25 mouse cellular contexts compared by ENCODE assay signal in genomic region chr6:77783342-77783741, GRCm38 (mm10).
DNase-seq lines count a peak whose midpoint lies in the region; ATAC-seq and TF ChIP-seq lines count a peak whose summit lies in the region.
"Had no signal": no experiment of that assay in that cellular context is flagged by ENCODE, and none has a peak within 500 bp of the region (broad histone marks: within the 10 kb centered on the region; RNA-seq: fewer than 3 reads in every experiment).

No protein-coding gene starts in this region.

- no peak overlapping the region for H3K27ac ChIP-seq in lung, embryonic 14.5 days (ENCODE audit: low read depth)
- H3K27ac ChIP-seq in hindbrain, embryonic 13.5 days = 0 out of 2 replicates have a peak overlapping the region, but pooled peaks have one; percentile 44
- no peak overlapping the region for H3K27ac ChIP-seq in neural tube, embryonic 13.5 days (replicated peaks)
- H3K27ac ChIP-seq: forebrain, embryonic 13.5 days; kidney, postnatal 0 days; liver, embryonic 12.5 days; macrophage had no signal

- no peak for TF ChIP-seq POLR2A in brain, embryonic 14.5 days (IDR thresholded peaks at IDR 0.05; ENCODE audit: borderline replicate concordance, extremely low read depth, insufficient read depth, insufficient read length, poor library complexity, severe bottlenecking)

- H3K9me3 ChIP-seq in lung, embryonic 14.5 days (ENCODE audit: low read depth, low read length) = no peaks in the 10 kb centered on the region
- H3K9me3 ChIP-seq in hindbrain, embryonic 13.5 days = no peaks in the 10 kb centered on the region
- H3K9me3 ChIP-seq in neural tube, embryonic 13.5 days = no peaks in the 10 kb centered on the region
- H3K9me3 ChIP-seq: forebrain, embryonic 13.5 days; heart, embryonic 12.5 days; liver, embryonic 12.5 days had no signal

- H3K4me3 ChIP-seq in lung, embryonic 14.5 days (ENCODE audit: low read depth, low read length) = no peak overlapping the region
- no peak overlapping the region for H3K4me3 ChIP-seq in hindbrain, embryonic 13.5 days
- no peak overlapping the region for H3K4me3 ChIP-seq in neural tube, embryonic 13.5 days
- H3K4me3 ChIP-seq: forebrain, embryonic 13.5 days; heart, embryonic 12.5 days; liver, embryonic 12.5 days had no signal

- no peaks in the 10 kb centered on the region for H3K27me3 ChIP-seq in lung, embryonic 14.5 days (ENCODE audit: insufficient read depth, low read length)
- H3K27me3 ChIP-seq in hindbrain, embryonic 13.5 days = no peaks in the 10 kb centered on the region
- no peaks in the 10 kb centered on the region for H3K27me3 ChIP-seq in neural tube, embryonic 13.5 days
- H3K27me3 ChIP-seq: forebrain, embryonic 13.5 days; heart, embryonic 12.5 days; liver, embryonic 12.5 days had no signal

- no peaks in the 10 kb centered on the region for H3K36me3 ChIP-seq in lung, embryonic 14.5 days (ENCODE audit: insufficient read depth)
- no peaks in the 10 kb centered on the region for H3K36me3 ChIP-seq in hindbrain, embryonic 13.5 days
- no peaks in the 10 kb centered on the region for H3K36me3 ChIP-seq in neural tube, embryonic 13.5 days
- H3K36me3 ChIP-seq: heart, embryonic 12.5 days; liver, embryonic 12.5 days had no signal

- 41% methylated on average over 3 of the region's 3 CpGs for WGBS in lung, embryonic 14.5 days
- WGBS in hindbrain, embryonic 13.5 days = 36% methylated on average over 3 of the region's 3 CpGs
- WGBS in neural tube, embryonic 13.5 days = 38% methylated on average over 3 of the region's 3 CpGs

- no peak; the same call in 1 of the 2 replicates for ATAC-seq in lung, embryonic 14.5 days (ENCODE audit: insufficient read depth)
- 0 out of 2 replicates have a peak, but pooled peaks have one; percentile 59 for ATAC-seq in hindbrain, embryonic 13.5 days (ENCODE audit: low FRiP score)
- peak; percentile 63 for ATAC-seq in neural tube, embryonic 13.5 days (ENCODE audit: low read depth)
- no peak for ATAC-seq in frontal cortex, adult (ENCODE audit: low TSS enrichment)
- ATAC-seq: CD4-positive, CD25-positive, alpha-beta regulatory T cell, adult 4 months; forebrain, embryonic 13.5 days; liver, embryonic 12.5 days; liver, postnatal 0 days; lung, postnatal 0 days had no signal

- H3K4me1 ChIP-seq in lung, embryonic 14.5 days (ENCODE audit: insufficient read depth) = no peaks in the 10 kb centered on the region
- H3K4me1 ChIP-seq in hindbrain, embryonic 13.5 days (replicated peaks) = peaks cover 7% of the 10 kb centered on the region
- H3K4me1 ChIP-seq in neural tube, embryonic 13.5 days (replicated peaks) = peaks cover 7% of the 10 kb centered on the region
- H3K4me1 ChIP-seq: forebrain, embryonic 13.5 days; heart, embryonic 12.5 days; liver, embryonic 12.5 days had no signal

- peak; percentile 53 for DNase-seq in lung, embryonic 14.5 days
- no peak for DNase-seq in lung, postnatal 14 days
- DNase-seq in brain, embryonic 14.5 days (ENCODE audit: low read depth) = peak; percentile 40
- DNase-seq in gastrocnemius, postnatal 10 days = no peak
- DNase-seq: adrenal gland, postnatal 14 days; cerebellum, adult 18-20 months; cerebellum, postnatal 10 days; gastrocnemius, postnatal 25 days; heart, adult 18-20 months; heart, postnatal 4 days; kidney, adult 2 months; kidney, postnatal 4 days; left cerebral cortex, postnatal 4 days; liver, postnatal 0 days; thymus, postnatal 4 days had no signal

- TF ChIP-seq CTCF in lung, embryonic 14.5 days (IDR thresholded peaks at IDR 0.05; ENCODE audit: low read depth) = no peak
- TF ChIP-seq CTCF in brain, embryonic 14.5 days (IDR thresholded peaks at IDR 0.05; ENCODE audit: borderline replicate concordance, extremely low read depth, insufficient read depth, insufficient read length) = no peak

- H3K4me2 ChIP-seq in lung, embryonic 14.5 days = no peak overlapping the region
- H3K4me2 ChIP-seq in hindbrain, embryonic 13.5 days = no peak overlapping the region
- no peak overlapping the region for H3K4me2 ChIP-seq in neural tube, embryonic 13.5 days
- H3K4me2 ChIP-seq: forebrain, embryonic 13.5 days; heart, embryonic 12.5 days; liver, embryonic 12.5 days had no signal

- no peak overlapping the region for H3K9ac ChIP-seq in lung, embryonic 14.5 days
- no peak overlapping the region for H3K9ac ChIP-seq in hindbrain, embryonic 13.5 days
- H3K9ac ChIP-seq in neural tube, embryonic 13.5 days = no peak overlapping the region
- H3K9ac ChIP-seq: forebrain, embryonic 13.5 days; heart, embryonic 12.5 days; liver, embryonic 12.5 days; liver, postnatal 0 days had no signal

Comparison
In these comparisons a context has a peak if more than half of its experiments do, and no peak if none do; other contexts are left out.
1. DNase-seq: peak in lung, embryonic 14.5 days (single experiment) and brain, embryonic 14.5 days (single experiment); none in lung, postnatal 14 days (single experiment) and gastrocnemius, postnatal 10 days (single experiment).
2. ATAC-seq: peak in hindbrain, embryonic 13.5 days (single experiment) and neural tube, embryonic 13.5 days (single experiment); none in lung, embryonic 14.5 days (single experiment) and frontal cortex, adult (single experiment).